Mouse (Mus musculus) ZHBTc4 (cell line): ENCODE results near the gene Schip1.

Experiments used
- DNase-seq: peaks from one replicate; pipeline ENCODE4 v3.0.0-alpha.2; 2011; ENCODE audit warnings: low read depth, low spot score

The Schip1 gene

GRCm38 (mm10) chr3:68270246-68270645 is 205.6 kb downstream of the Schip1 start:
- DNase-seq: no peak

DNA sequence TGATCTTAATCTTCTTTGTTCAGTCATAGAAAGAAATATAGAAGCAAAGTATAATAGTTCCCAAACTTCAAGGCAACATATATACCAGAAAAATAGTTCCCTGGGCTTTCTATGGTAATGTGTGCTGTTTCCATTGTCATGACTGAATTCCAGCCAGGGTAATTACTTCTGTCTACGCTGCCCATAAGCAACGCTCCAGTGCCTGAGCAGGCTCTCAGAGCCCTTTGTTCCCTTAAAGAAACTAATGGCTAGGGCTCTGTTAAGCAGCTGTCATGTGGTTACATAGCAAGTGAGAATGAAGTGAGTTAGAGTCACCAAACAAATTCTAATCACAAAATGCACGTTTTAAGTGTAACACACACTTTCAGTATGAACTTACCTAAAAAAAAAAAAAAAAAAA is 206.9 kb downstream of the Schip1 start:
- no peak for DNase-seq

DNA sequence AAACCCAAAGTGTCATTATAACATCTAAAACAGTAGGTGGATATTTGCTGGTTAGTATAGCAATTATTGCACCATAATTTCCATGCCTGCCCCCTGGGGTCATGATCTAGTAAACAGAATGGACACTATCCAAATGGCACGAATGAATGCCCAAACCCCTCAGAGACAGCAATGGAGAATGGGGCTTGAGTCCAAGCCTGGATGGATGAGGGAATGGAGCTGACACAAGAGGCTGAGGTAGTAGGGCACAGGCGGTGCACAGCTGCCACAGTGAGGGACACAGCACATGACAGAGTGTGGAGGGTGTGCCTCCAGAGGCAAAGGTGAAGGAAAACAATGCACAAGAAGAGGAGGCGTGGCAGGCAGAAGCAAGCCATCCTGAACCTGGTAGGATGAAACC is 207.3 kb downstream of the Schip1 start:
- peak; percentile 12 for DNase-seq

DNA sequence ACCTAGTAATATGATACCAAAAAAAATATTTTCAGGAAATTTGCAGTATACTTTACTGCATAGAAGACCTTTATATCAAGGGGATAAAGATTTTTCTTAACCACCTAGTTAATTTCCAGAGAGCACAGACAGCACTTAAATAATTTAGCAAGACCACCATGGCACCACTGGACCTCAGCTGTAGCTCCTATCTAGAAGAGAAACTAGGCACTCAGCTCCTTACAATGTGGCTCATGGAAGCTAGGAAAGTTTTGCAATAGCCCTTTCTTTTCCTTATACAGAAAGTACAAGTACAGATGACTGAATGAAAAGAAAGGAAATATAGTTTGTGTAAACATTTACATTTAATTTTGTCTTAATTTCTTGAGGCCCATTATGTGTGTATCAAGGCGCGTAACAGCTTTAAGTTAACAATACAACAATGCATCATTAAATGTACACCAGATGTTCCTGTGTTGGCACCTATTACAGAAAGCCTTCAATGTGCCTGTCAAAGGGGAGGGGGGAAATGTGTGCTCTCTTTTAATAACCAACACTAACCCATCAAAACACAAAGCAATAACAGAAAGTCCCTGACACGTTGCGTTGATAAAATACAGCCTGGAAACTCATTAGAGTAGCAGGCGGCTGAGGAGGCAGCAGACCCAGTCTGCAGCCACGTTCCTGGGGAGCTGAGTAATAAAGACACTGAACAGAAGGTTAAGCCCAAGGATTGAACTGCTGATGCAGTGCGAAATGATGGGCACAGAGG is 218.4 kb downstream of the Schip1 start:
- no peak for DNase-seq

- no peak for DNase-seq
Observed at GRCm38 (mm10) chr3:68283595-68283991, 219.0 kb downstream of the Schip1 start.

DNA sequence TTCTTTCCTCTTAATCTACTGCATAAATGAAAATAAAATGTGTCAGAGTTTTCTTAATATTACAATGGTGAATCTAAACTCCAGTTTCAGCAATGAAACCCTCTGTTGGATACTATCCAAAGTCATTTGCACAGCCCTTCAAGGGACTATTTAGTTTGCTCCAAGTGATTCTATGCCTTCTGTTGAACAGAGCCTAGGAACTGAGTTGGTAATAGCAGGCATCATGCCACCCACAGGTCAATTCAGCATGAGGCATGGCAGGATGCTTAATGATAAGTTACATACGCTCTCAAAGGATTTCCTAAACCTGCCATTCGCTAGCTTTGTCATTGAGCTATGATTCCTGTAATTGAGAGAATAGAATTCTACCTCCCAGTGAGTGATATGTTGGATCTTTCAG is 219.9 kb downstream of the Schip1 start:
- no peak for DNase-seq

GRCm38 (mm10) chr3:68296752-68297151 is 232.2 kb downstream of the Schip1 start:
- no peak for DNase-seq

GRCm38 (mm10) chr3:68305647-68306046 is 241.0 kb downstream of the Schip1 start:
- no peak for DNase-seq

DNA sequence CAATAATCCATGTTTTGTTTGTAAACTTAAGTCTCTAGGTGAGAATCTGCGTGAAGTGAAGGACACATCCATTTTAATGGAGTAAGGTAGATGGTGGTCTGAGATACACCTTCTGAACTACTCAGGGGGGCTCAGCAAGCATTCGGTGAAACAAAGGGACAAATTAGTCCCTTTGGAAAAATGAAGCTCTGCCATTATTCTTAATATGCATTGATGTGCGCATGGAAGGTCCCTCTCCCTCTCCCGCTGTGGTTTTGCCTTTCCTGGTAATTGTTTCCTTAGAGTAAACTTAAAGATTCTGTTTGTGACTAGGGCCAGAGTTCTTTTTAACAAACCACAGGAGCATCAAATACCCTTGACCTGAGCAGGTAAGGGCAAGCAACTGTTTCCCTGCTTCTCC is 242.1 kb downstream of the Schip1 start:
- DNase-seq: peak; percentile 48

DNA sequence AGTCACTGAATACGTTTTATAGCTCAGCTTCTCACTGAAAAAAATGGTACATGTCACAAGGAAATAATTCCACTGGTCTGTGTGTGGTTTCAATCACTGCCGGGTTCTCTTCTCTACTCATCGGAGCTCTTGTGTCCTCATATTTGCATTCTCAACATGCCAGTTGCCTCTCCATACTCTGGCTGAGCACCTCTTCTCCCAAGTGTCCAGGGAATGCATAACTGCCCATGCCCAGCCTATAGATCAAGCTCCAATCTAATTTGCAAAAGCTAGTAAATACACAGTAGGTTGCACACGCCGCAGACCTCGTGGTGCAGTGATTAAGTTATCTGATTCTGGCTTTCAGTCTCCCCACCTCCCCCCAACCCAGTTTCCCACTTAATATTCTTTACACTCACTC is 261.0 kb downstream of the Schip1 start:
- no peak for DNase-seq

DNA sequence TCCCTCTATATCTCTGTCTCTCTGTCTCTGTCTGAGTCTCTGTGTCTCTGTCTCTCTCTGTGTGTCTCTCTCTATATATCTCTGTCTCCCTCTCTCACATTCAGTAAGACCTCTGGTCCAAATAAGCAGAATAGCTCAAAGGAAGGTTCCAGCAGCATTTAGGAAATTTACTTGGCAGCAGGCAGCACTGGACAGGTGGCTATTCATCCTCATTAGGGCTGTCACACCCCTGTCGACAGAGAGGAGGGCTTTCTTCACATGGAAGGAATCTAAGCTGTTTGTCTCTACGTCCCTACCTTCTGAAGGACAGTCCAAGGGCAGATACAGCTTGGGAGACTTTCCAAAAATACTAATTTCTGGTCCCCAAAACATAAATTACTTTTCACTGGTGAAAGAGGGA is 267.9 kb downstream of the Schip1 start:
- no peak for DNase-seq

DNA sequence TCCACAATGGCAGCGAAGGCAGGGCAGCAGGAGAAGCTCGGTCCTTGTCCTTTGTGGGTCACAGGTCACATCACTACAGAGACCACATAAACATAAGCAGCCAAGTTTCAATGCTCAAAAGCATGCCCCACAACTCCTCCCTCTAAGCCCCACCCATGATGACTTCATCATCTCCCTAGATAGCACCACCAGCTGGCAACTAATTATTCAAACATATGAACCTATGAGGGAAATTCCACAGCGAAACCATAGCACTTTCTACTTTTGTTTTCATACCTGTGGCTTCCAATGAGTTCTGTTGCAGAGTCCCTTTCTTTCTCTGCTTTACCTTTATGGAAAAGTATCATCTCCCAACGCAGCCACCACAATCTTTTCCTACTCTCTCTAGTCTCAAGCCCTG is 270.9 kb downstream of the Schip1 start:
- no peak for DNase-seq

DNA sequence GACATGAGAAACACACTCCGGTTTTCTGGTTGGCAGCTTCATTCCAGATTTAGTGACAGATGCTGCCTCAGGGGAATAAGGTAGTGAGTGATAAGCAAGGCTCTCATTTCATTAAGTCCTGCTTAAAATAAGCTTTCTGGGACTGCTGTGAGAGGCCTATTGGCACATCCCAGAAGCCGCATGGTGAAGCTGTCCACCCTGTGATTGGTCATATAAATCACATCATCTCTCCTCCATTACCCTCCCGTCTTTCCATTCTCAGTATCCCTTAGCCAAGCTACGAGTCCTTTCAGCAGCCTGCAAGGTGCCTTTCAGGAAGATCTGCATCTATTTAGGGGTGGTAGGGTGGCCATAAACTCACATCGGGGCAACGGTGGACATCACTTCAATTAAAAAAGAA is 286.0 kb downstream of the Schip1 start:
- DNase-seq: no peak

DNA sequence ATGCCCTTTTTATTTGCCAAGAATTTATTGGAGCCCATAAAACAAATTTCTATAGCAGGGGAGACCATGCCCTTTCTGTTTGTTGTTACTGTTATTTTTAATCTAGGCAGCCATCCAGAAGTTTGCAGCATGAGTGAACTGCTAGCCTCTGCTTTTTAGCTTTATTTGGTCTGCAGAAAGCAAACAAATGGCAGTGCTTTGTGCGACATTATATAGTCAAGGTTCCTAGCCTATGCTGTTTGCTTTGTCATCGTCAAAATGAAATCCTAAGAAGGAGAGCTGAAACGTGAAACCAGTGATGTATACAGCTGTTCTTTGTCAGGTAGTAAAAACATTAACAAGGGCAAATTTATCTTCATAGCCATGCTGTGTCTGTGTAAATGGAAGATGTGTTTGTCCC is 286.9 kb downstream of the Schip1 start:
- DNase-seq: no peak

DNA sequence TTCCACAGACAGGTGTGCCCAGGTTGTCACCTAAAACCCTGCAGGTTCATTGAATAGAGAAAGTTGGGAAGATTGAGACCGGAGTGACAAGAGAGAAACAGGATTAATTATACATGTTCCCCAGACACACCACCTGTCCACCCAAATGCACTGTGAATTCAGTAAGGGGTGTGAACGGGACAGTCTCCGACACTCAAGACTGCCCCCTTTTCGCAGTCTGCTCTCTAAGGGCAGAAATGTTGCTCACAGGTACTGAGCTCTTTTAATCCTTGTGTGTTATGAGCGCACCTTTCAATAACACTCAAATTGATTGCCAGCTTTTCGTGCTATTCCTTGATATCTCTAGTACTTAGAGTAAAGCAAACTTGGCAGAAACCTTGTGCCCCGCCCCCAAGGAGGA is 288.4 kb downstream of the Schip1 start:
- DNase-seq: peak; percentile 39

- DNase-seq: no peak
Observed at GRCm38 (mm10) chr3:68353492-68353891, 288.9 kb downstream of the Schip1 start.

- no peak for DNase-seq
Observed at GRCm38 (mm10) chr3:68356516-68356915, 291.9 kb downstream of the Schip1 start.

GRCm38 (mm10) chr3:68368029-68368428 is 303.4 kb downstream of the Schip1 start:
- DNase-seq: no peak

DNA sequence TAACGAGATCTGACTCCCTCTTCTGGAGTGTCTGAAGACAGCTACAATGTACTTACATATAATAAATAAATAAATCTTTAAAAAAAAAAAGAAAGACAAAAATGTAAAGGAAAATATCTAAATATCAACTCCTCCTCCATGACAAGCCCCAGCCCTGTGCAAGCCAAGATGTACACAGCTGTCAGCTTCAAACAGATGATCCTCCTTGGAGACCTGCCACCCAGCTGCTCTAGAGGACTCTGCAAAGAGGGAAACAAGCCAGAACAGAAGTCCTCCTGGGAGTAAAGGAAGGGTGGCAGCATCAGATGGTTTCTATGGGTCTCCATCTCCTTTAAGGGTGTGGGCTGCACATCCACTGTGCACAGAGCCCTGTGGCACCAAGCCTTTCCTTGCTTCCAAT is 308.3 kb downstream of the Schip1 start:
- no peak for DNase-seq

DNA sequence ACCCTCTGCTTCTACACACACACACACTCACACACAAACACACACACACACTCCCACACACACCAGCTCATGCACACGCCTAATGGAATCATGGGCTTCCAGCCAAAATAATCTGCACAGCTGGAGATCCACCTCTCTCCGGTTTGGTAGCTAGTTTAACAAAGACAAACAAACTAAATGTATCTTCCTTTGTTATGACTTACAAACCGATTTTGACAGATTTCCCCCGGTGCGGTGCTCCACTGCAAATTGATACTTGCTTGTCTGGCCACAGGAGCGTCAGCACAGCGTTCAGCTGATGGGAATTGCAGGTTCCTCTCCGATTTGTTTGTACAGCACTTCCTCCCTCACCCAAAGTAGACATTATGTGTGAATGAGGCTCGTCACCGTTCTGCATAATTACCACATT is 310.5 kb downstream of the Schip1 start:
- peak; percentile 9 for DNase-seq

GRCm38 (mm10) chr3:68377452-68378198 is 313.0 kb downstream of the Schip1 start:
- DNase-seq: no peak

DNA sequence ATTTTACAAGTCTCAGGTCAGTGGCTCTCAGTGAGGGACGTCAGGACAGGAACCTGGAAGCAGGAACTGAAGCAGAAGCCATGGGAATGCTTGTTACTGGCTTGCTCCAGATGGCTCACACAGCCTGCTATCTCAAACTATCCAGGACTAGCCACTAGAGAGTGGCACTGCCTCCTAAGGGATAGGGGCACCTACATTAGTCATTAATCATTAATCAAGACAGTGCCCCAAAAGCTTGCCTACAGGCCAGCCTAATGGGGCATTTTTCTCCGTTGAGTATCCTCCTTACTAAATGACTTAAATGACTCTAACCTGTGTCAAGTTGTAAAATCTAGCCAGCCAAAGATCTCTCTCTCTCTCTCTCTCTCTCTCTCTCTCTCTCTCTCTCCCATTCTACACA is 314.2 kb downstream of the Schip1 start:
- DNase-seq: no peak

- peak; percentile 11 for DNase-seq
Observed at GRCm38 (mm10) chr3:68379242-68379641, 314.6 kb downstream of the Schip1 start.
